Mouse (Mus musculus): Measurements from ENCODE around the gene Ugt1a6b.
"Not testable (repeated sequence)": the region's sequence is repeated elsewhere in the genome, so short reads cannot be mapped to it uniquely, and the experiment has no call there.

DNA sequence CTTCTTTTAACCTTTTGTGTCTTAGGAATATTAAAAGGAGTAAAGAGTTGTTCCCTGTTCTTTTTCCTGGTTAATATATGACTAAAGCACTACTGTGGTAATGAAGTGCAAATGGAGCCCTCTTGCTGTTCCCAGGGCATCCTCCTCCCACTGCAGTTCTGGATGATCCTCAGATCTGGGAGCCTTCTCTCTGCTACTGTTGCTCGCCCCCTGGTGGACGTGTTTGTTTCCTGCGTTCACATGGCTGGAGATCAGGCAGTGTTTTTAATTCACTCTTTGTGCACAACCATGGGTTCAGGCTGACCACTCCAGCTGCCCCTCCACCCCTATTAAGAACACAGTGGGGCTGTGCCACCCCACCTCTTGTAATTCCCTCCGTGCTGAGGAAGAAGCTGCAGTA lies 17.5 kb downstream of the Ugt1a6b start:
- not testable (repeated sequence) for TF ChIP-seq CHD2 (IDR thresholded peaks at IDR 0.05; ENCODE audit: low read depth, low read length); ZC3H11A (IDR thresholded peaks at IDR 0.05; ENCODE audit: borderline replicate concordance, low read depth, low read length)
